Mouse (Mus musculus): ENCODE measurements at regions not wholly inside any gene's neighbourhood (a gene's known extent, or its start where the extent isn't known, plus 50 kb on each side); places are given as distances from the start of the nearest gene placed in this dataset.
"Not testable (repeated sequence)": the region's sequence is repeated elsewhere in the genome, so short reads cannot be mapped to it uniquely, and the experiment has no call there.

- WGBS (ENCODE audit: insufficient replicate concordance): 63% methylated on average over 3 of the region's 3 CpGs
- H3K27ac ChIP-seq (ENCODE audit: low read depth, low read length): no peak overlapping the region
- no peak overlapping the region for H3K9ac ChIP-seq (ENCODE audit: low read depth, low read length)
- H3K4me2 ChIP-seq: no peak overlapping the region
- no peaks in the 10 kb centered on the region for H3K4me1 ChIP-seq (ENCODE audit: control insufficient read depth, insufficient read depth, low read length)
- H3K36me3 ChIP-seq (ENCODE audit: control insufficient read depth, insufficient read depth, low read length): no peaks in the 10 kb centered on the region
- no peak for ATAC-seq (replicated peaks; ENCODE audit: insufficient number of reproducible peaks, low FRiP score, low TSS enrichment)
- H3K9me3 ChIP-seq (replicated peaks; ENCODE audit: control insufficient read depth, low read length): no peaks in the 10 kb centered on the region
- H3K4me3 ChIP-seq (ENCODE audit: low read depth, low read length): no peak overlapping the region
- H3K27me3 ChIP-seq (ENCODE audit: control insufficient read depth, insufficient read depth, low read length): no peaks in the 10 kb centered on the region
Measured at GRCm38 (mm10) chr10:3192291-3192690, 75.3 kb downstream of the H60c start.

- Histone ChIP-seq H3K9me3 (replicated peaks; ENCODE audit: control insufficient read depth, low read length) (no peaks in the 10 kb centered on the region), H3K9ac (ENCODE audit: low read depth, low read length) (no peak overlapping the region), H3K4me2 (no peak overlapping the region), H3K27ac (ENCODE audit: low read depth, low read length) (no peak overlapping the region), H3K36me3 (ENCODE audit: control insufficient read depth, insufficient read depth, low read length) (no peaks in the 10 kb centered on the region), H3K4me1 (ENCODE audit: control insufficient read depth, insufficient read depth, low read length) (no peaks in the 10 kb centered on the region), H3K27me3 (ENCODE audit: control insufficient read depth, insufficient read depth, low read length) (no peaks in the 10 kb centered on the region), H3K4me3 (ENCODE audit: low read depth, low read length) (no peak overlapping the region)
- WGBS (ENCODE audit: insufficient replicate concordance): 79% methylated on average over 4 of the region's 4 CpGs
- ATAC-seq (replicated peaks; ENCODE audit: insufficient number of reproducible peaks, low FRiP score, low TSS enrichment): no peak
Measured at GRCm38 (mm10) chr10:3188361-3188760, 79.2 kb downstream of the H60c start.

- no peaks in the 10 kb centered on the region for H3K9me3 ChIP-seq (replicated peaks; ENCODE audit: control insufficient read depth, low read length)
- ATAC-seq (replicated peaks; ENCODE audit: insufficient number of reproducible peaks, low FRiP score, low TSS enrichment): no peak
- no peaks in the 10 kb centered on the region for H3K36me3 ChIP-seq (ENCODE audit: control insufficient read depth, insufficient read depth, low read length)
- H3K4me3 ChIP-seq (ENCODE audit: low read depth, low read length): no peak overlapping the region
- H3K4me2 ChIP-seq: no peak overlapping the region
- no peaks in the 10 kb centered on the region for H3K27me3 ChIP-seq (ENCODE audit: control insufficient read depth, insufficient read depth, low read length)
- H3K27ac ChIP-seq (ENCODE audit: low read depth, low read length): no peak overlapping the region
- H3K4me1 ChIP-seq (ENCODE audit: control insufficient read depth, insufficient read depth, low read length): no peaks in the 10 kb centered on the region
- H3K9ac ChIP-seq (ENCODE audit: low read depth, low read length): no peak overlapping the region
Measured at GRCm38 (mm10) chr10:3180103-3180502, 87.5 kb downstream of the H60c start.

- no peaks in the 10 kb centered on the region for H3K36me3 ChIP-seq (ENCODE audit: control insufficient read depth, insufficient read depth, low read length)
- H3K27me3 ChIP-seq (ENCODE audit: control insufficient read depth, insufficient read depth, low read length): no peaks in the 10 kb centered on the region
- H3K9ac ChIP-seq (ENCODE audit: low read depth, low read length): no peak overlapping the region
- no peak overlapping the region for H3K27ac ChIP-seq (ENCODE audit: low read depth, low read length)
- H3K4me1 ChIP-seq (ENCODE audit: control insufficient read depth, insufficient read depth, low read length): no peaks in the 10 kb centered on the region
- ATAC-seq (replicated peaks; ENCODE audit: insufficient number of reproducible peaks, low FRiP score, low TSS enrichment): no peak
- no peak overlapping the region for H3K4me3 ChIP-seq (ENCODE audit: low read depth, low read length)
- H3K4me2 ChIP-seq: no peak overlapping the region
- no peaks in the 10 kb centered on the region for H3K9me3 ChIP-seq (replicated peaks; ENCODE audit: control insufficient read depth, low read length)
Measured at GRCm38 (mm10) chr10:3173601-3174000, 94.0 kb downstream of the H60c start.

- not testable (repeated sequence) for ATAC-seq (replicated peaks; ENCODE audit: insufficient number of reproducible peaks, low FRiP score, low TSS enrichment); H3K4me1 ChIP-seq (ENCODE audit: control insufficient read depth, insufficient read depth, low read length); H3K9ac ChIP-seq (ENCODE audit: low read depth, low read length); H3K9me3 ChIP-seq (replicated peaks; ENCODE audit: control insufficient read depth, low read length); H3K36me3 ChIP-seq (ENCODE audit: control insufficient read depth, insufficient read depth, low read length); H3K4me3 ChIP-seq (ENCODE audit: low read depth, low read length); H3K27me3 ChIP-seq (ENCODE audit: control insufficient read depth, insufficient read depth, low read length); H3K27ac ChIP-seq (ENCODE audit: low read depth, low read length); H3K4me2 ChIP-seq
- 75% methylated on average over 4 of the region's 4 CpGs for WGBS (ENCODE audit: insufficient replicate concordance)
Measured at GRCm38 (mm10) chr10:3172927-3173326, 94.6 kb downstream of the H60c start.

- no peak overlapping the region for H3K4me3 ChIP-seq (ENCODE audit: low read depth, low read length)
- H3K27me3 ChIP-seq (ENCODE audit: control insufficient read depth, insufficient read depth, low read length): no peaks in the 10 kb centered on the region
- no peaks in the 10 kb centered on the region for H3K4me1 ChIP-seq (ENCODE audit: control insufficient read depth, insufficient read depth, low read length)
- H3K4me2 ChIP-seq: no peak overlapping the region
- WGBS (ENCODE audit: insufficient replicate concordance): 84% methylated on average over 1 of the region's 1 CpGs
- H3K36me3 ChIP-seq (ENCODE audit: control insufficient read depth, insufficient read depth, low read length): no peaks in the 10 kb centered on the region
- no peak overlapping the region for H3K27ac ChIP-seq (ENCODE audit: low read depth, low read length)
- no peak for ATAC-seq (replicated peaks; ENCODE audit: insufficient number of reproducible peaks, low FRiP score, low TSS enrichment)
- no peaks in the 10 kb centered on the region for H3K9me3 ChIP-seq (replicated peaks; ENCODE audit: control insufficient read depth, low read length)
- H3K9ac ChIP-seq (ENCODE audit: low read depth, low read length): no peak overlapping the region
Measured at GRCm38 (mm10) chr10:3172257-3172656, 95.3 kb downstream of the H60c start.

GRCm38 (mm10) chr10:3171366-3171765 is 96.2 kb downstream of the H60c start:
- no peak overlapping the region for H3K4me3 ChIP-seq (ENCODE audit: low read depth, low read length)
- no peaks in the 10 kb centered on the region for H3K36me3 ChIP-seq (ENCODE audit: control insufficient read depth, insufficient read depth, low read length)
- no peaks in the 10 kb centered on the region for H3K27me3 ChIP-seq (ENCODE audit: control insufficient read depth, insufficient read depth, low read length)
- no peak overlapping the region for H3K27ac ChIP-seq (ENCODE audit: low read depth, low read length)
- 90% methylated on average over 5 of the region's 5 CpGs for WGBS (ENCODE audit: insufficient replicate concordance)
- ATAC-seq (replicated peaks; ENCODE audit: insufficient number of reproducible peaks, low FRiP score, low TSS enrichment): no peak
- H3K4me1 ChIP-seq (ENCODE audit: control insufficient read depth, insufficient read depth, low read length): no peaks in the 10 kb centered on the region
- H3K9me3 ChIP-seq (replicated peaks; ENCODE audit: control insufficient read depth, low read length): no peaks in the 10 kb centered on the region
- H3K4me2 ChIP-seq: no peak overlapping the region
- H3K9ac ChIP-seq (ENCODE audit: low read depth, low read length): no peak overlapping the region

- Histone ChIP-seq H3K4me3 (ENCODE audit: low read depth, low read length) (no peak overlapping the region), H3K36me3 (ENCODE audit: control insufficient read depth, insufficient read depth, low read length) (no peaks in the 10 kb centered on the region), H3K27ac (ENCODE audit: low read depth, low read length) (no peak overlapping the region), H3K4me2 (no peak overlapping the region), H3K4me1 (ENCODE audit: control insufficient read depth, insufficient read depth, low read length) (no peaks in the 10 kb centered on the region), H3K9me3 (replicated peaks; ENCODE audit: control insufficient read depth, low read length) (no peaks in the 10 kb centered on the region), H3K9ac (ENCODE audit: low read depth, low read length) (no peak overlapping the region), H3K27me3 (ENCODE audit: control insufficient read depth, insufficient read depth, low read length) (no peaks in the 10 kb centered on the region)
- ATAC-seq (replicated peaks; ENCODE audit: insufficient number of reproducible peaks, low FRiP score, low TSS enrichment): no peak
- WGBS (ENCODE audit: insufficient replicate concordance): 73% methylated on average over 4 of the region's 4 CpGs
Measured at GRCm38 (mm10) chr10:3155542-3155941, 112.0 kb downstream of the H60c start.

GRCm38 (mm10) chr10:3148171-3148570 is 119.4 kb downstream of the H60c start:
- H3K9ac ChIP-seq (ENCODE audit: low read depth, low read length): no peak overlapping the region
- no peak overlapping the region for H3K27ac ChIP-seq (ENCODE audit: low read depth, low read length)
- 74% methylated on average over 4 of the region's 4 CpGs for WGBS (ENCODE audit: insufficient replicate concordance)
- H3K4me3 ChIP-seq (ENCODE audit: low read depth, low read length): no peak overlapping the region
- H3K27me3 ChIP-seq (ENCODE audit: control insufficient read depth, insufficient read depth, low read length): no peaks in the 10 kb centered on the region
- no peak overlapping the region for H3K4me2 ChIP-seq
- H3K9me3 ChIP-seq (replicated peaks; ENCODE audit: control insufficient read depth, low read length): no peaks in the 10 kb centered on the region
- no peaks in the 10 kb centered on the region for H3K4me1 ChIP-seq (ENCODE audit: control insufficient read depth, insufficient read depth, low read length)
- H3K36me3 ChIP-seq (ENCODE audit: control insufficient read depth, insufficient read depth, low read length): no peaks in the 10 kb centered on the region
- no peak for ATAC-seq (replicated peaks; ENCODE audit: insufficient number of reproducible peaks, low FRiP score, low TSS enrichment)
